Mouse (Mus musculus): Measurements from ENCODE around the gene Mcf2l. TPM values are rescaled to one million over a fixed set of nuclear protein-coding genes. Genes with fewer than 3 reads are reported as not detected.

The Mcf2l gene
- polyA plus RNA-seq, 1 experiment from 2014 or later, result 22.4 TPM

GRCm38 (mm10) chr8:13028482-13028881 lies 154.9 kb downstream of the Mcf2l start:
- H3K36me3 ChIP-seq (ENCODE audit: control insufficient read depth, insufficient read depth, low read length), result no peaks in the 10 kb centered on the region
- WGBS, result 75% methylated on average over 5 of the region's 5 CpGs
- no peaks in the 10 kb centered on the region for H3K4me1 ChIP-seq (ENCODE audit: control insufficient read depth, insufficient read depth, low read length)
- no peak overlapping the region for H3K4me3 ChIP-seq (ENCODE audit: low read length)
- ATAC-seq (ENCODE audit: low FRiP score, low TSS enrichment), result no peak
- H3K9ac ChIP-seq (ENCODE audit: low read depth, low read length), result no peak overlapping the region
- no peaks in the 10 kb centered on the region for H3K9me3 ChIP-seq (ENCODE audit: control insufficient read depth, low read length)
- no peak overlapping the region for H3K27ac ChIP-seq (ENCODE audit: low read depth, low read length)
- H3K27me3 ChIP-seq (ENCODE audit: control insufficient read depth, insufficient read depth, low read length), result no peaks in the 10 kb centered on the region
- no peak overlapping the region for H3K4me2 ChIP-seq (replicated peaks; ENCODE audit: low read depth, low read length)

DNA sequence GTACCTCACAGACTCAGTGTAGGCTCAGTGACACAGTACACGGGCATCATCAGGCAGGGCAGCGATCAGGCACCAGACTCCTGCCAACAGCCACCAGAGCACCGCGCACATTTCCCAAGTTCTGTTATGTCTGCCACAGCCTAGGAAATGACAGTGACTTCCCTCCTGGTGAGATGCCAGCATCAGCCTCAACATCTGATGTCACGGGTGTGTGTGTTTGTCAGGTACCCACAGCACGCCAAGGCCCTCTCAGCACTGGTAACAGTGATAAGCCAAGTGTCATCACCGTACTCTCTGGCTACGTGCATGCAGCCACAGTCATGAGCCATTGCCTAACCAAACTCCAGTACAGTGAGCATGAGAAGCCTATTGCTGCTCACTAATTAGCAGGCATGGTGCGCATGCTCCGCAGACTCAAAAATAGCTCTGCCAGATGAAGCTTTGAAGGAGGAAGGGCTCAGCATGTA lies 162.8 kb downstream of the Mcf2l start:
- H3K4me3 ChIP-seq (ENCODE audit: low read length), result no peak overlapping the region
- H3K27me3 ChIP-seq (ENCODE audit: control insufficient read depth, insufficient read depth, low read length), result no peaks in the 10 kb centered on the region
- no peak overlapping the region for H3K9ac ChIP-seq (ENCODE audit: low read depth, low read length)
- peaks cover 5% of the 10 kb centered on the region; the same call in 1 of the 2 replicates for H3K4me1 ChIP-seq (ENCODE audit: control insufficient read depth, insufficient read depth, low read length)
- H3K9me3 ChIP-seq (ENCODE audit: control insufficient read depth, low read length), result no peaks in the 10 kb centered on the region
- H3K27ac ChIP-seq (ENCODE audit: low read depth, low read length), result no peak overlapping the region
- H3K36me3 ChIP-seq (ENCODE audit: control insufficient read depth, insufficient read depth, low read length), result no peaks in the 10 kb centered on the region
- no peak overlapping the region for H3K4me2 ChIP-seq (replicated peaks; ENCODE audit: low read depth, low read length)
- no peak for ATAC-seq (ENCODE audit: low FRiP score, low TSS enrichment)
- WGBS, result 87% methylated on average over 10 of the region's 10 CpGs

DNA sequence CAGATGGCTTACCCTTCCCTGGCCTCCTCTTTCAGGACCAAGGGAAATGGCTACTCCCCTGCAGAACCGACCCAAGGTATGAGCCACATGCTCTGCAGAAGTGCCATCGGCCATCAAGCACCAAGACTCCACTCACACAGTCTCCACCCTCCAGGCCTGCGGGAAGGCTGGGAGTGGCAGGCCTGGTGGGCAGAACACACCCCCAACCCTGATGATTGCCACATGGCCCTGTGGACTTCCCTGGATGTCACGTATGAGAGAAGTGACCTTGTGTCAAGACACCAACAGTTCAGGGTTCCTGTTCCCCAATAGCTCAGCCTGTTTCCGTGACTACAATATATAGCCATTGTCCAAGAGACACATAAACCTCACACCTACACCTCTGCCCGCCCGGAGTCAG lies 163.4 kb downstream of the Mcf2l start, which contains the start of gene F10:
Gene F10 (plus strand): TSS at position 294 of the 400 bp plus-strand sequence.
- no peak within 1 kb of the TSS for H3K4me2 ChIP-seq (replicated peaks; ENCODE audit: low read depth, low read length)
- no peaks in the 10 kb centered on the region for H3K36me3 ChIP-seq (ENCODE audit: control insufficient read depth, insufficient read depth, low read length)
- H3K9me3 ChIP-seq (ENCODE audit: control insufficient read depth, low read length), result no peaks in the 10 kb centered on the region
- H3K9ac ChIP-seq (ENCODE audit: low read depth, low read length), result no peak within 1 kb of the TSS
- H3K27ac ChIP-seq (ENCODE audit: low read depth, low read length), result no peak within 1 kb of the TSS
- ATAC-seq (ENCODE audit: low FRiP score, low TSS enrichment), result no peak
- H3K4me1 ChIP-seq (ENCODE audit: control insufficient read depth, insufficient read depth, low read length), result peaks cover 5% of the 10 kb centered on the region; the same call in 1 of the 2 replicates
- H3K27me3 ChIP-seq (ENCODE audit: control insufficient read depth, insufficient read depth, low read length), result no peaks in the 10 kb centered on the region
- H3K4me3 ChIP-seq (ENCODE audit: low read length), result no peak within 1 kb of the TSS
- 69% methylated on average over 7 of the region's 7 CpGs for WGBS

DNA sequence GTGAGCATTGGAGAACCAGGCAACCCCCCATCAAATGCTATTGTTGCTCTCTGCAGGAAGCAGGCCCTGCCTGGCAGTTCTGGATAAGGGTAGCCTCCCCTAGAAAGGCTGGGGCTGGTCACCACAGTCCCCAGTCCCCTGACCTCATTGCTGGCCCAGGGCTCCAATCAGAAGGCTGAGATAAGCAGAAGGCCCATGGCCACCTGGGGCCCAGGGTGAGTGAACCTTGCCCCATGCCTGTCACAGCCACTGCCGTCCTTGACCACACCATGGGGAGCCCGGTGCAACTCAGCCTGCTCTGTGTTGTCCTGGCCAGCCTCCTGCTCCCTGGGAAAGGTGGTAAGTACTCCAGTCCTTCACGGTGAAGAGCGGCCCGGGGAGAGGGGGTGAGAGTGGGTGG lies 164.0 kb downstream of the Mcf2l start:
- no peak overlapping the region for H3K4me2 ChIP-seq (replicated peaks; ENCODE audit: low read depth, low read length)
- H3K27ac ChIP-seq (ENCODE audit: low read depth, low read length), result no peak overlapping the region
- no peak overlapping the region for H3K4me3 ChIP-seq (ENCODE audit: low read length)
- H3K36me3 ChIP-seq (ENCODE audit: control insufficient read depth, insufficient read depth, low read length), result no peaks in the 10 kb centered on the region
- H3K9ac ChIP-seq (ENCODE audit: low read depth, low read length), result no peak overlapping the region
- H3K27me3 ChIP-seq (ENCODE audit: control insufficient read depth, insufficient read depth, low read length), result no peaks in the 10 kb centered on the region
- 34% methylated on average over 5 of the region's 5 CpGs for WGBS
- no peak for ATAC-seq (ENCODE audit: low FRiP score, low TSS enrichment)
- no peaks in the 10 kb centered on the region for H3K9me3 ChIP-seq (ENCODE audit: control insufficient read depth, low read length)
- H3K4me1 ChIP-seq (ENCODE audit: control insufficient read depth, insufficient read depth, low read length), result peaks cover 5% of the 10 kb centered on the region; the same call in 1 of the 2 replicates

GRCm38 (mm10) chr8:13039054-13039453 lies 165.4 kb downstream of the Mcf2l start:
- Histone ChIP-seq H3K27ac (ENCODE audit: low read depth, low read length) (no peak overlapping the region), H3K4me3 (ENCODE audit: low read length) (no peak overlapping the region), H3K9ac (ENCODE audit: low read depth, low read length) (no peak overlapping the region), H3K4me2 (replicated peaks; ENCODE audit: low read depth, low read length) (no peak overlapping the region), H3K9me3 (ENCODE audit: control insufficient read depth, low read length) (no peaks in the 10 kb centered on the region), H3K4me1 (ENCODE audit: control insufficient read depth, insufficient read depth, low read length) (peaks cover 5% of the 10 kb centered on the region; the same call in 1 of the 2 replicates), H3K27me3 (ENCODE audit: control insufficient read depth, insufficient read depth, low read length) (no peaks in the 10 kb centered on the region), H3K36me3 (ENCODE audit: control insufficient read depth, insufficient read depth, low read length) (no peaks in the 10 kb centered on the region)
- 71% methylated on average over 6 of the region's 6 CpGs for WGBS
- no peak for ATAC-seq (ENCODE audit: low FRiP score, low TSS enrichment)

DNA sequence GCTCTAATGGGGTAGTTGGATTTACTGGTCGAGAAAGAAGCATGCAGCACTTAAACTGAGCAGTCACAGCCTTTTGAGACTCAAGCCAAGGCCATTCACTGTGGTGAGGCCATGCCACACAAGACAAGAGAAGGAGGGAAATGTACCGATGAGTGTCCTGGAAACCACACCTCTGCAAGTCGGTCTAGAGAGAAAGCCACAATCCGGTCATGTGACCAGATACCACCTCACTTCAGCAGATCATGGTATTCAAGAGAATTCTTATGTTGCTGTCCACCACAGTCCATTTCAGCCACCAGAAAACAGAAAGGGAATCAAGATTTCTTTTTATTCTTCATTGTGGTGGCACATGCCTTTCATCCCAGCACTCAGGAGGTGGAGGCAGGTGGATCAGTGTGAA lies 167.9 kb downstream of the Mcf2l start:
- H3K4me1 ChIP-seq (ENCODE audit: control insufficient read depth, insufficient read depth, low read length), result peaks cover 5% of the 10 kb centered on the region; the same call in 1 of the 2 replicates
- ATAC-seq (ENCODE audit: low FRiP score, low TSS enrichment), result no peak
- no peak overlapping the region for H3K27ac ChIP-seq (ENCODE audit: low read depth, low read length)
- no peak overlapping the region for H3K4me2 ChIP-seq (replicated peaks; ENCODE audit: low read depth, low read length)
- 87% methylated on average over 4 of the region's 4 CpGs for WGBS
- H3K9me3 ChIP-seq (ENCODE audit: control insufficient read depth, low read length), result no peaks in the 10 kb centered on the region
- H3K36me3 ChIP-seq (ENCODE audit: control insufficient read depth, insufficient read depth, low read length), result no peaks in the 10 kb centered on the region
- H3K9ac ChIP-seq (ENCODE audit: low read depth, low read length), result no peak overlapping the region
- no peak overlapping the region for H3K4me3 ChIP-seq (ENCODE audit: low read length)
- no peaks in the 10 kb centered on the region for H3K27me3 ChIP-seq (ENCODE audit: control insufficient read depth, insufficient read depth, low read length)

DNA sequence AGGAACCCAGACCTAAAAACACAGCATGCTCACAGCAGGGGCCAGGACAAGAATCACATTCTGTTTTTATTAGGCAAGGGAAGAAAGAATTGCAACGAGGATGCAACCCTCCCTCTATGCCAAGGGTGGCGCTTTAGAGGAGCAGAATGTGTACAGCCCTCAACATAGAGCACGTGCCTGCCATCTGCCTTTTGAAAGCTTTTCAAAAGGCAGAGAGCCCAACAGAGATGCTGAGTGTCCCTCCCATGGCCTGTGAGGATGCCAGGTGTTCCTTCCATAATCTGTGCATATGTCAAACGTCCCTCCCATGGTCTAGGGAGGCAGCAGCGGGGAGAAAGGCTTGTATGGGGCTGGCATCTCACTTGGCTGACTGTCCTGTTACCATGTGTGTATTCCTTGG lies 174.0 kb downstream of the Mcf2l start:
- Histone ChIP-seq H3K36me3 (ENCODE audit: control insufficient read depth, insufficient read depth, low read length) (no peaks in the 10 kb centered on the region), H3K27ac (ENCODE audit: low read depth, low read length) (no peak overlapping the region), H3K4me1 (ENCODE audit: control insufficient read depth, insufficient read depth, low read length) (no peaks in the 10 kb centered on the region), H3K4me3 (ENCODE audit: low read length) (no peak overlapping the region), H3K27me3 (ENCODE audit: control insufficient read depth, insufficient read depth, low read length) (no peaks in the 10 kb centered on the region), H3K4me2 (replicated peaks; ENCODE audit: low read depth, low read length) (no peak overlapping the region), H3K9ac (ENCODE audit: low read depth, low read length) (no peak overlapping the region), H3K9me3 (ENCODE audit: control insufficient read depth, low read length) (no peaks in the 10 kb centered on the region)
- ATAC-seq (ENCODE audit: low FRiP score, low TSS enrichment), result no peak
- WGBS, result 63% methylated on average over 5 of the region's 5 CpGs

DNA sequence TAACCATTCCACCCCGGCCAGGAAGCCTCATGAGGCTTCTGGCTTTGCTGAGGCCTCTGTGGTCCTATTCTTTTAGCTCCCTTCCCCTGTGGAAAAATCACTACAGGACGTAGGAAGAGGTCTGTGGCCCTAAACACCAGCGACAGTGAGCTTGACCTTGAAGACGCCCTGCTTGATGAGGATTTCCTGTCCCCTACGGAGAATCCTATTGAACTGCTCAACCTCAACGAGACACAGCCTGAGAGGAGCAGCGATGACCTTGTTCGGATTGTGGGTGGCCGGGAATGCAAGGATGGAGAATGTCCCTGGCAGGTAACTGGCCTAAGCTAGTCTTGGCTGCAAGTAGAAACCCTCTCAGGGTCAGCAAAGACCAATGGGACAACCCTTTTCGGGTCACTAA lies 176.9 kb downstream of the Mcf2l start:
- Histone ChIP-seq H3K9ac (ENCODE audit: low read depth, low read length) (no peak overlapping the region), H3K27ac (ENCODE audit: low read depth, low read length) (no peak overlapping the region), H3K4me1 (ENCODE audit: control insufficient read depth, insufficient read depth, low read length) (no peaks in the 10 kb centered on the region), H3K4me2 (replicated peaks; ENCODE audit: low read depth, low read length) (no peak overlapping the region), H3K27me3 (ENCODE audit: control insufficient read depth, insufficient read depth, low read length) (no peaks in the 10 kb centered on the region), H3K4me3 (ENCODE audit: low read length) (no peak overlapping the region), H3K9me3 (ENCODE audit: control insufficient read depth, low read length) (no peaks in the 10 kb centered on the region), H3K36me3 (ENCODE audit: control insufficient read depth, insufficient read depth, low read length) (no peaks in the 10 kb centered on the region)
- ATAC-seq (ENCODE audit: low FRiP score, low TSS enrichment), result no peak
- WGBS, result 82% methylated on average over 10 of the region's 10 CpGs

DNA sequence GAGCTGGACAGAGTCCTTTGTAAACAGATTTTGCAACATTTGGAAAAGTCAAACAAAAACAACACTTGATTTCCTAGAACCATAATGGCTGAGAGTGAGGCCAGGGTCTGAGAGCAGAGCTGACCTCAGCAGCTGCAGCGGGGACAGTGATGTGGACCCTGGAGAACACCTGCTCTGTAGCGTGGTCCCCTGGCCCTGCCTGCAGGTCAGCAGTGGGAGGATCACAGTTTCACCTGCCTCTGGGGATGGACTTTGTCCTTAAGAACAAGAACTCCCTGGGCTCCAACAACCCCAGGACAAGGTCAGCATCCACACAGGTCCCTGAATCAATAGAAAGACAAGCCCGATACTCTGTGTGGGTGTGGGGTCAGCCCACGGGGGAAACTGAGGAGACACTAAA lies 183.7 kb downstream of the Mcf2l start:
- Histone ChIP-seq H3K36me3 (ENCODE audit: control insufficient read depth, insufficient read depth, low read length) (no peaks in the 10 kb centered on the region), H3K27ac (ENCODE audit: low read depth, low read length) (no peak overlapping the region), H3K4me3 (ENCODE audit: low read length) (no peak overlapping the region), H3K4me1 (ENCODE audit: control insufficient read depth, insufficient read depth, low read length) (no peaks in the 10 kb centered on the region), H3K9me3 (ENCODE audit: control insufficient read depth, low read length) (no peaks in the 10 kb centered on the region), H3K9ac (ENCODE audit: low read depth, low read length) (no peak overlapping the region), H3K27me3 (ENCODE audit: control insufficient read depth, insufficient read depth, low read length) (no peaks in the 10 kb centered on the region), H3K4me2 (replicated peaks; ENCODE audit: low read depth, low read length) (no peak overlapping the region)
- ATAC-seq (ENCODE audit: low FRiP score, low TSS enrichment), result no peak
- WGBS, result 74% methylated on average over 4 of the region's 4 CpGs
